Mouse (Mus musculus) heart, embryonic 11.5 days (tissue): ENCODE measurements at regions not wholly inside any gene's neighbourhood (a gene's known extent, or its start where the extent isn't known, plus 50 kb on each side); places are given as distances from the start of the nearest gene placed in this dataset.

ENCODE experiments used
- ATAC-seq: fragments of 200-750 bp; cut with Nextera tagmentation; replicated peaks from 2 replicates; pipeline ENCODE4 v1.8.0; 2017; ENCODE audit warnings: moderate library complexity; ENCODE audit not compliant: insufficient number of reproducible peaks, low FRiP score, low TSS enrichment
- H3K27ac ChIP-seq: fragments of 300-500 bp; sonication (generic); 2 replicates; pipeline ENCODE4 v1.5.1; 2014; ENCODE audit warnings: mild to moderate bottlenecking, low read depth, low read length
- H3K27me3 ChIP-seq: fragments of 300-500 bp; sonication (generic); 2 replicates; pipeline ENCODE4 v1.6.1; 2014; ENCODE audit warnings: mild to moderate bottlenecking, low read length, mixed read lengths; ENCODE audit not compliant: control insufficient read depth, insufficient read depth
- H3K36me3 ChIP-seq: fragments of 300-500 bp; sonication (generic); 2 replicates; pipeline ENCODE4 v1.6.1; 2014; ENCODE audit warnings: mild to moderate bottlenecking, low read length, moderate library complexity, mixed read lengths; ENCODE audit not compliant: control insufficient read depth, insufficient read depth
- H3K4me1 ChIP-seq: fragments of 300-500 bp; sonication (generic); 2 replicates; pipeline ENCODE4 v1.6.1; 2014; ENCODE audit warnings: low read length; ENCODE audit not compliant: control insufficient read depth, insufficient read depth
- H3K4me2 ChIP-seq: fragments of 300-500 bp; sonication (generic); 2 replicates; pipeline ENCODE4 v1.6.1; 2014; ENCODE audit warnings: mild to moderate bottlenecking, moderate library complexity
- H3K4me3 ChIP-seq: fragments of 300-500 bp; sonication (generic); 2 replicates; pipeline ENCODE4 v1.5.1; 2014; ENCODE audit warnings: low read depth, low read length
- H3K9ac ChIP-seq: fragments of 300-500 bp; sonication (generic); 2 replicates; pipeline ENCODE4 v1.6.1; 2014; ENCODE audit warnings: mild to moderate bottlenecking, low read depth, low read length, moderate library complexity
- H3K9me3 ChIP-seq: fragments of 300-500 bp; sonication (generic); replicated peaks from 2 replicates; pipeline ENCODE4 v1.6.1; 2016; ENCODE audit warnings: low read length; ENCODE audit not compliant: control insufficient read depth
- WGBS: fragments of 180-500 bp; shearing (Covaris S2); extraction: QIAGEN DNeasy Blood & Tissue Kit; methylation state at CpG from one replicate; pipeline ENCODE4 v1.1.7; 2014; ENCODE audit not compliant: insufficient replicate concordance; 5-methylcytosine and 5-hydroxymethylcytosine counted together

DNA sequence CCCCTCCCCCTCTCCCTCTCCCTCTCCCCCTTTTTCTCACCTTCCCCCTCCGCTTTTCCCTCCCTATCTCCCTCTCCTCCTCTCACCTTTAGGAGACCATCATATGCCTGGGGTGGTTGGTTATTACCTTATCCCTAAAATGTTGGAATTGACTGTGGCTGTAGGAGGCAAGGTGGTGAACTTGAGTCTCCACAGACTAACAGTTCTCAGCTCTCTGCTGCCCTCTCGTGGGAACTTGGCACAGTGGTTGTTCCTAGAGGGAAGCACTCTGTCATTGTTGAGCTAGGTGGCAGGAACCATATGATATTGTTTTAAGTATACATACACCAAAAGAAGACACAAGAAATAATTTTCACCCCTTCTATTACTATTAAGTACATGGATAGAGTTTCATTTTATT lies 386.9 kb downstream of the Galc start:
- WGBS, result 5% methylated on average over 2 of the region's 2 CpGs
- ATAC-seq, result 0 out of 2 replicates have a peak, but pooled peaks have one; percentile 42

DNA sequence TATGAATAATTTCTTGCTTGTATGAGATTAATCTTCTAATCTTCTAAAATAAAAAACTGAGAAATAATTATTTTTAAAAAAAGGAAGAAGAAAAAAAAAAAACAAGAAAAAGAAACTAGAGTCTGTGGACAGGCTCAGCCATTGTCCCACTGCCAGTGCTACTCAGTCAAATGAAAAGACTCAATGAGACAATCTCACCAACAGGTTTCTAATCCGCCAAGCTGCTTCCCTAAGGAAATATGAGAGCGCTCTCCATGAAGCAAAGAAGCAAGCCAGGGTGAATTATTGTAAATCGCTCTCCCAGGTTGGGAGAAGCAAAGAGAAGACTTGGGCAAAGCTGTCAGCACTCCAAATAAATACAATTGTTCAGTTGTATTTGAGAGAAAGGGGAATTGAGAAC lies 396.3 kb downstream of the Galc start:
- Histone ChIP-seq H3K4me3 (no peak overlapping the region), H3K4me2 (no peak overlapping the region), H3K27ac (no peak overlapping the region), H3K36me3 (no peaks in the 10 kb centered on the region), H3K9ac (no peak overlapping the region), H3K27me3 (no peaks in the 10 kb centered on the region), H3K4me1 (no peaks in the 10 kb centered on the region), H3K9me3 (no peaks in the 10 kb centered on the region)
- ATAC-seq, result no peak
- WGBS, result 85% methylated on average over 3 of the region's 3 CpGs

More for the DNA sequence above, 386.9 kb downstream of the Galc start:
- H3K36me3 ChIP-seq, result no peaks in the 10 kb centered on the region
- H3K27me3 ChIP-seq, result no peaks in the 10 kb centered on the region
- H3K4me2 ChIP-seq, result no peak overlapping the region
- H3K9me3 ChIP-seq, result no peaks in the 10 kb centered on the region
- H3K4me1 ChIP-seq, result no peaks in the 10 kb centered on the region
- no peak overlapping the region for H3K27ac ChIP-seq
- H3K4me3 ChIP-seq, result no peak overlapping the region
- no peak overlapping the region for H3K9ac ChIP-seq

DNA sequence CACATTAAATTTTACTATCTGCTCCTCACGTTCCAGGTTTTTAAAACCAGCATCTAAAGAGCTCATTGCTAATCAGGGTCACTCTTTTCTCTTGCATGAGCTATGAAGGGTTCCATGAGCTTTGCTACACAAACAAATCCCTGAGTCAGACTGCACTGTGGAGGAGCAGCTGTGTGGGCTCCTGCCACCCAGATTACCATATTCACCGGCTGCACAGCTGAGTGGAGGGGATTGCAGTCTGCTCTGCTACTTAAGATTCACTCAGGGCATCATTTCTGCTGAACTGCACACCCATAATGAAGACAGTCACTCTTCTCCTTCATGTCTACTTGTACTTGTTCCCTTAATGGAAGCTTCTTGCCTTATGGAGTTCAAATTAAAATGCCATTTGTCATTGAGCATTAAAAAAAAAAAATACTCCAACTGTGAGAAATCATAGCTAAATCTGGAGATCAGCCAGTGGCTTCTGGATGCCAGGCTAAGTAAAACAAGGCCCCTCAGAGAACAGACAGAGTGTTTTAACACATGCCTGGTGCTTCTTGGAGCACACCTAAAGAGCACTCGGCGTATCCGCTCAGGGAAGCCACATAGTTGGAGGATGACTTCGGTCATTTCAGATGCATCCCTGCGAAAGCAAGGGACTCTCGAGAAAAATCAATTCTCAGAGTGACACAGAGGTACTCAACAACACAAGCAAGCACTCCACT lies 422.9 kb downstream of the Galc start:
- no peaks in the 10 kb centered on the region for H3K9me3 ChIP-seq
- H3K9ac ChIP-seq, result no peak overlapping the region
- WGBS, result 84% methylated on average over 8 of the region's 8 CpGs
- H3K27me3 ChIP-seq, result no peaks in the 10 kb centered on the region
- no peak for ATAC-seq
- H3K4me1 ChIP-seq, result no peaks in the 10 kb centered on the region
- H3K4me2 ChIP-seq, result no peak overlapping the region
- H3K36me3 ChIP-seq, result no peaks in the 10 kb centered on the region
- no peak overlapping the region for H3K4me3 ChIP-seq
- no peak overlapping the region for H3K27ac ChIP-seq

DNA sequence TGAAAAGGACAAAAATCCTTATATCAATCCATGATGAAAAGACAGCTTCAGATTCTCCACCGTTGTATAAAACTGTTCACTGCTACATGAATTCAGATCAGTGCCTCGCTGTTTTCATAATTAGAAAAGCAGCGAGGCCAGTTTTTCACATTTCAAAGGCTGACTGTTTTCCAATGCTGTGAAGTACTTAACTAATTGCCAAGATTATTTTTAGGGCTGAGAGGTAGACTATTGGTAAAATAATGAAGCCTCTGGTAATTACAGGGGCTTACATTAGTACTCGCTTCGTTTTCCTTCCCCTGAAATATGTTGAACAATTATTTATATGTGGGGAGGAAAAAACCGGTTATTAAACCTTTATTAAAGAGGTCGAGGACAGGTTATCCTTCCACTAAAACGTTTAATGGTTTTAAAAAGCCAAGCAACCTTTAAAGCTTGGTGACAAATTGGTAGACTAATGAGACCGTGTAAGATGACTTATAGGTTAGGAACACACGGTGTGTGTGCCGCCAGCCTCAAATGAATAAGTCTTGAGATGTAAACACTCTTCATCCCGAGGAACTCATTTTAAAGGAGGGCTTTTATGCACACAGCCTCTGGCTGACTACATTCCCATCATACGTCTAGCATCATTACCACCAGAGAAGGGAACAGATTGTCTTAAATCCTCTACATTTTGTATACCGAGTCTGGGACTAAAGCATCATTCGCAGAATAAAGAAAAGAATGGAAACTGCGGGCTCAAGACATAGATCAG lies 465.7 kb downstream of the Galc start:
- Histone ChIP-seq H3K4me1 (no peaks in the 10 kb centered on the region), H3K36me3 (no peaks in the 10 kb centered on the region), H3K4me3 (no peak overlapping the region), H3K4me2 (no peak overlapping the region), H3K9me3 (no peaks in the 10 kb centered on the region), H3K27ac (no peak overlapping the region), H3K27me3 (no peaks in the 10 kb centered on the region), H3K9ac (no peak overlapping the region)
- no peak for ATAC-seq
- 82% methylated on average over 16 of the region's 16 CpGs for WGBS

DNA sequence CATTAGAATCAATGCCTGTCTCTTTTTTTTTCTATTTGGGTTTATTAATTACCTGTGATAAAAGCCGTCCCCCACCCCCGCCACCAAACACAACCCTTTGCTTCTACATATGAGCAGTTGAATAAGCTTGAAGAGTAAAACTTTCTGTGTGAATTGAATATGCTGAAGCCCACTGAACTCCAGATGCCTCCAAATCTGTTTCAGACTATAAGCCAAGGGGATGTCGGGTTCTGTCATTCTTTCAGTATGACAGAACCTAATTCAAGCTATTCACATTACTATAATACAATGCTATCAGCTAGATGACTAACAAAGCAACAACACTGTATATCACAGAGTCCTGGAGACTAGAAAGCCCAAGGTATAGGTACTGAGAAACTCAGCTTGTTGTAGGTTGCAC lies 475.8 kb downstream of the Galc start:
- ATAC-seq, result no peak
- no peak overlapping the region for H3K4me3 ChIP-seq
- 79% methylated on average over 3 of the region's 3 CpGs for WGBS

DNA sequence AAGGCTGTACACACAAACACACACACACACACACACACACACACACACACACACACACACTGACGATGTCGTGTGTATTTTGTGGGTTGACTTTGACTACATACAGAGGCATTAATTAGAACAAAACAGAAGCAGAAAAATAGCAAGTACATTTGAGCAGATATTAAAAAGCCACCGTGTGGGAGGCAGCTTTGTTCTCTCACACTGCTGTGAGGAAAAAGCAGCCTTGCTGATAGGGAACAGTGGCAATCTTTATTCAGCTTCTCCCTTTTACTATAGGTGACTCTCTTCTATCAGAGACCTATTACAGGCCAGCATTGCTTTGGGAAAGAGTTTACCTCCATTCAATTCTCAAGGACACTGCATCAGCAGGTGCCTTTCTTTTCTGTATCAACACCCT lies 500.1 kb downstream of the Galc start:
- Histone ChIP-seq H3K36me3 (no peaks in the 10 kb centered on the region), H3K27ac (no peak overlapping the region), H3K4me3 (no peak overlapping the region), H3K27me3 (no peaks in the 10 kb centered on the region), H3K4me1 (no peaks in the 10 kb centered on the region), H3K9me3 (no peaks in the 10 kb centered on the region), H3K4me2 (no peak overlapping the region), H3K9ac (no peak overlapping the region)
- no peak for ATAC-seq
- WGBS, result 79% methylated on average over 3 of the region's 3 CpGs

More for the DNA sequence above, 475.8 kb downstream of the Galc start:
- Histone ChIP-seq H3K36me3 (no peaks in the 10 kb centered on the region), H3K9ac (no peak overlapping the region), H3K4me2 (no peak overlapping the region), H3K27ac (no peak overlapping the region), H3K4me1 (no peaks in the 10 kb centered on the region), H3K27me3 (no peaks in the 10 kb centered on the region), H3K9me3 (no peaks in the 10 kb centered on the region)

DNA sequence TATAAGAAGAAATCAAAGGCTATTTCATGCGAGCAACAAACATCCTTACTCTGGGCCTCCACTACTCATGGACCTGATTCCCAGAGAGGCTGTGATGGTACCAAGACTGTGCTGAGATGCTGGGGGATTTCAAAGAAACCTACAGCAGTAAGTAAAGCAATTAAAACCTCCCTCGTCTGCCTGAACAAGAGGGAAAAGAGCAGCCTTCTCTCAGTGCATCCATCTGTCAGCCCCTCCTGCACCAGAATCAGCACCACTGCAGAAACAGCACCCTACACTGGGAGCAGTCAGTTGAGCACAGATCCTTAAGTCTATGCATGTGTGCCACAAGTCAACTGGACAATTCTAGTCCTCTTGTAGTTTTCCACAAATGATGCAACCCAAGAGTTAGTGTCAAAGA lies 500.6 kb downstream of the Galc start:
- H3K27me3 ChIP-seq, result no peaks in the 10 kb centered on the region
- 48% methylated on average over 2 of the region's 2 CpGs for WGBS
- no peaks in the 10 kb centered on the region for H3K36me3 ChIP-seq
- ATAC-seq, result no peak
- H3K4me2 ChIP-seq, result no peak overlapping the region
- no peaks in the 10 kb centered on the region for H3K9me3 ChIP-seq
- no peak overlapping the region for H3K9ac ChIP-seq
- H3K4me1 ChIP-seq, result no peaks in the 10 kb centered on the region
- H3K4me3 ChIP-seq, result no peak overlapping the region
- no peak overlapping the region for H3K27ac ChIP-seq

DNA sequence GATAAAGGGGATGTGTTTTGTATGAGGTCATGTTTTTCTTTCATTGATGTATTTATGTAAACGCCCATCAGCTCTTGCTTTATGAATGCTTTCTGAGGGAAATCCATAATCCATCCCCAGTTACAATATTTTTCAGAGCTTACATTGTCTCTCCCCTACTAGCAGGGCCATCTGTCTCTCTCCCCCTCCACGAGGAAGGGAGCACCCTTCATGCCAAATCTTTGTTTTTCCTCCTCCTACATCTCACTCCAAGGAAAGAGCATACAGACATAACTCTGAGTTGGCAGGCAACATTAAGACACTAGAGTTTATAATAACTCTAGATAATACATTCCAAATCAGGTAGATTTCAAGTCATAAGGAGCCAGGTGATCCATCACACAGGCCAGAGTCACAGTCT lies 509.1 kb downstream of the Galc start:
- ATAC-seq, result no peak
- Histone ChIP-seq H3K4me3 (no peak overlapping the region), H3K36me3 (no peaks in the 10 kb centered on the region), H3K4me2 (no peak overlapping the region), H3K9ac (no peak overlapping the region), H3K4me1 (no peaks in the 10 kb centered on the region), H3K27me3 (no peaks in the 10 kb centered on the region), H3K27ac (no peak overlapping the region), H3K9me3 (no peaks in the 10 kb centered on the region)
- 72% methylated on average over 2 of the region's 2 CpGs for WGBS

DNA sequence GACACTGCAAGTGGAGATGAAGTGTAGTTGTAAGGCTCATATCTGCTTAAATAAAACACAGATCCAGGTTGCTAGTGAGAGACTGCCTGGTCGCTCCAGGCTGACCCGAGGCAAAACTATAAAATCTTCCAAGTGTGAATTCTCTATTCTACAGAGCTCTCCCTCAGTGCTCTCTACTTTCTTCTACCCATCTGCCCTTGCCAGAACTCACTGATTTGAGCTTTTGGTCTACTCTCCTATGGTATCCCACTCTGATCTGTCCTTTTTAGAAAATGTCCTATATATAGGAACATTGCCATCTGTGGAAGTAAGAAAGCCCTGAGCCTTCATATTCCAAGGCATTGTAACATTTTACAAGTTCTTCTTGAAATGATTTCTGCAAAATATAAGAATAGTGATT lies 518.3 kb downstream of the Galc start:
- WGBS, result 68% methylated on average over 2 of the region's 2 CpGs

More for the DNA sequence above, 518.3 kb downstream of the Galc start:
- H3K36me3 ChIP-seq, result no peaks in the 10 kb centered on the region
- H3K9ac ChIP-seq, result no peak overlapping the region
- no peak overlapping the region for H3K4me3 ChIP-seq
- H3K27ac ChIP-seq, result no peak overlapping the region
- H3K9me3 ChIP-seq, result no peaks in the 10 kb centered on the region
- H3K4me1 ChIP-seq, result no peaks in the 10 kb centered on the region
- no peak overlapping the region for H3K4me2 ChIP-seq
- H3K27me3 ChIP-seq, result no peaks in the 10 kb centered on the region
- no peak for ATAC-seq
